Mouse (Mus musculus): ENCODE measurements around the gene Cib4. TPM values are rescaled to one million over a fixed set of nuclear protein-coding genes. Genes with fewer than 3 reads are reported as not detected.

Gene Cib4
- total RNA-seq, 2 experiments from 2014 or later = not detected

Other genes with a start within 250 kb of the Cib4 start
- gene Otof, start 83.9 kb downstream of the Cib4 start, total RNA-seq (2021) = not detected
- not detected for gene 1700001C02Rik, start 79.8 kb downstream of the Cib4 start, total RNA-seq (2021)
- 100 to 1,000 TPM; 237 to 244 TPM for gene Kcnk3, start 42.3 kb upstream of the Cib4 start, total RNA-seq (2021)
- 10 to 100 TPM; 44.7 to 51.8 TPM for gene Slc35f6, start 102.1 kb upstream of the Cib4 start, total RNA-seq (2021)
- gene Cenpa, start 120.9 kb upstream of the Cib4 start, total RNA-seq (2021) = 10 to 100 TPM; 58.6 to 66.5 TPM
- gene Dpysl5, start 165.7 kb upstream of the Cib4 start, total RNA-seq (2021) = under 1 TPM; 0.72 to 0.82 TPM